Mouse (Mus musculus) megakaryocyte, embryonic 14.5 days (primary cell): ENCODE measurements around the gene Ugt1a7c.

Experiments
- FLI1 ChIP-seq: IDR thresholded peaks from 2 replicates; pipeline ENCODE4 v1.6.1; 2012; ENCODE audit warnings: low read length, inconsistent platforms, mixed read lengths
- GATA1 ChIP-seq: IDR thresholded peaks from 3 replicates; pipeline ENCODE4 v1.6.1; 2012; ENCODE audit warnings: mixed read lengths, low read length, inconsistent platforms, borderline replicate concordance

DNA sequence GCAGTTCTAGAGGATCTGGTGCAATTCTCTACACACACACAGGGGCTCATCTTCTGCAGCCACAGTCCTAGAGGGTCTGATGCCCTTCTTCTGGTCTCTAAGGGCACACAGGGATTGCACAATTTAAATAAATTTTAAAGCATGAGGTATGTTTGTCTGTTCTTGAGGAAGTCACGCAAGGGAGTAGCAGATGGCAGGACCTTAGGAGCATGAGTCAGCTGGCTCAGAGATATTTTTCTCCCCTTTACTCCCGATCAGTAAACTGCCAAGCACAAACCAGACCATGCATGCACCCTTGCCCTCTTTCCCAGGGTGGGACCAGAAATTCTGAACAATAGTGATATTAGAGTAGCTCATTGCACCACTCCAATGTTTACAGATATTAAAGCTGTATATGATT lies 63.6 kb downstream of the Ugt1a7c start:
- no peak for TF ChIP-seq FLI1
- no peak for TF ChIP-seq GATA1
